Mouse (Mus musculus): ENCODE results near the gene Akt1s1.
A peak's percentile ranks its signal among the peaks of the same experiment; 100 is the strongest.

Akt1s1 gene

DNA sequence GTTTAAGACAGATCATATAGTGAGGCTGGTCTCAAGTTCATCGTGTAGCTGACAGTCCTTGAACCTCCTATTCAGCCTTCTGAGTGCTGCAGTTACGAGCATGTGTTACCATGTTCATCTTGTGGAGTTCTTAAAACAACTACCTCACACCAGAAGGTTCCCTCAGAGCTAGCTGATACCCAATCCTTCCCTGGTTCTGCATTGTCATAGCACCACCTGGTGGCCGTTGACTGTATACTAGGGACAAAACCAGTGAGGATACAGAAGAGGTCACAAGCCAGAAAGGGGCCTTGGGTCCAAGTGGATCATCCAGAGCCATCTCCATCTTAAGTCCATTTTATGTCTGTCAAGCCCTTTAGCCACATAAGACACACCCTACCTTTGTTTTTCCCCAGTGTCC lies 23.9 kb upstream of the Akt1s1 start:
- peak; percentile 64 to 74 for DNase-seq (ENCODE audit: low spot score in 2 of 2)

GRCm38 (mm10) chr7:44826771-44827170 lies 22.0 kb upstream of the Akt1s1 start:
- no peak for DNase-seq (ENCODE audit: low spot score in 2 of 2)

- DNase-seq (ENCODE audit: low spot score in 2 of 2): no peak
Measured at GRCm38 (mm10) chr7:44828706-44829105, 20.1 kb upstream of the Akt1s1 start.

GRCm38 (mm10) chr7:44832763-44833162 lies 16.0 kb upstream of the Akt1s1 start:
- DNase-seq (ENCODE audit: low spot score in 2 of 2): no peak

GRCm38 (mm10) chr7:44835373-44836015 lies 13.3 kb upstream of the Akt1s1 start:
- DNase-seq (ENCODE audit: low spot score in 2 of 2): no peak

DNA sequence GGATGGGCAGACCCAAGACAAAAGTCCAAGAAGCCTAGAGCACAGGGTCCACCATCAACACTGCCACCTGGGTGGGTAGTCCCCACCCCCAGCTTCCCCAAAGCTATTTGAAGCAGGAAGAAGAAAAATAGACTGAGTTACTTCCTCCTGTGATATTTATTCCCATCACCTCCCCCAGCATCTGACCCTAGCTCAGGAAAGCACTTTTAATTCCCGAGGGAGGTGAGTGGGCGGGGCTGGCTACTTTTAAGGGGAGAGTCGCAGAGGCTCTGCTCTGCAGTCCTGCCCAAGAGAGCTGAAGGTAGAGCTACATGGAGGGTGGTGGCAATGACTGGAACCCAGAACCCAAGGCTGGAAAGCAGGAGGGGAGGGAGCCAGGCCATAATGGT lies 12.8 kb upstream of the Akt1s1 start:
- DNase-seq (ENCODE audit: low spot score in 2 of 2): no peak

DNA sequence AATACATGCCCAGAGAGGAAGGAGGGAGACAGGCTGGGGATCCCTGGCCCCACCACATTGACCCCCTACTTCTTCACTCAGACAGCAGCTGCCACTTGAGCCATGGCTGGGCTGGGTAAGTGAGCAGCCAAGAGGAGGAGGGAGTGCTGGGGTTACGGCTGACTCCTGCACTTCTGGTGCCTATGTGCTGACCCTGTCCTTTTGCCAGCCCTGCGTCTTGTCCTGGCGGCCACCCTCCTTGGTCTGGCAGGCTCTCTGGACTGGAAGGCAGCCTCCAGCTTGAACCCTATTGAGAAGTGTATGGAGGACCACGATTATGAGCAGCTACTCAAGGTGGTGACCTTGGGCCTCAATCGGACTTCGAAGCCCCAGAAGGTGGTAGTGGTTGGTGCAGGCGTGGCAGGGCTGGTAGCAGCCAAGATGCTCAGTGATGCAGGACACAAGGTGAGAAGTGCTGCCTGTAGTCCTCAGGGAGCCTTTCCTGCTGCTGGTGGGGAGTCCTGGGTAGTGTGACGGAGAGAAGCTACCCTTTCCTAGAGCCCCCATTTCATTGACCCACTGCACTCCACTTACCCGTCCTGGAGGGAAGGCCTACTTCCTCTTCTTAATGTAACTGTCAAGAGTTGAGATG lies 12.3 kb upstream of the Akt1s1 start:
- DNase-seq (ENCODE audit: low spot score in 2 of 2): no peak

DNA sequence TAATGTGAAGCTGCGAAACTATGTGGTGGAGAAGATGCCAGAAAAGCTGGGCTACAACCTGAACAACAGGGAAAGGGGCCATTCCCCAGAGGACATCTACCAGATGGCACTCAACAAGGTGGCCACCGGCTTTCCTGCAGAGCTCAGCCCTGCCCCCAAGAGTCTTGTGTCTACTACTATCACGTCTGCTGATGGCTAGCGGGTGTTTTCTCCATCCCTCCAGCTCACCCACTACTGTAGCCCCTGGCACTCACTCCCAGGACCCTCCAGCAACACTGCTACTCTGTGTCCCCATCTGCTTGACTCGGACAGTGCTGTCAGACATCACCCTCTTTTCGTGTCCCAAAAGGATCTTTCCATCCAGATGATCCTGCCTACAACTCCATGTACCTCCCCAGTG lies 10.7 kb upstream of the Akt1s1 start:
- no peak for DNase-seq (ENCODE audit: low spot score in 2 of 2)

DNA sequence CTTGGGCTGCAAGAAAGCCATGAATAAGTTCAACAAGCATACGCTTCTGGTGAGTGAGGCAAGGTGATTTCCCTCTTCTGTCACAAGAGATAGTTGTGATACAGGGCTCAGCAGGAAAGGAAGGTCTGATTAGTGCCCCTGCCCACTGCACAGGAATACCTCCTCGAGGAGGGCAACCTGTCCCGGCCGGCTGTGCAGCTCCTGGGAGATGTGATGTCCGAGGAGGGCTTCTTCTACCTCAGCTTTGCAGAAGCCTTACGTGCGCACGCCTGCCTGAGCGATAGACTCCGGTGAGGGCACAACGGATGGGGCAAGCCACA lies 9.7 kb upstream of the Akt1s1 start:
- DNase-seq (ENCODE audit: low spot score in 2 of 2): no peak

- DNase-seq (ENCODE audit: low spot score in 2 of 2): no peak
Measured at GRCm38 (mm10) chr7:44839491-44840191, 9.2 kb upstream of the Akt1s1 start.

GRCm38 (mm10) chr7:44840426-44840825 lies 8.4 kb upstream of the Akt1s1 start:
- DNase-seq (ENCODE audit: low spot score in 2 of 2): no peak

DNA sequence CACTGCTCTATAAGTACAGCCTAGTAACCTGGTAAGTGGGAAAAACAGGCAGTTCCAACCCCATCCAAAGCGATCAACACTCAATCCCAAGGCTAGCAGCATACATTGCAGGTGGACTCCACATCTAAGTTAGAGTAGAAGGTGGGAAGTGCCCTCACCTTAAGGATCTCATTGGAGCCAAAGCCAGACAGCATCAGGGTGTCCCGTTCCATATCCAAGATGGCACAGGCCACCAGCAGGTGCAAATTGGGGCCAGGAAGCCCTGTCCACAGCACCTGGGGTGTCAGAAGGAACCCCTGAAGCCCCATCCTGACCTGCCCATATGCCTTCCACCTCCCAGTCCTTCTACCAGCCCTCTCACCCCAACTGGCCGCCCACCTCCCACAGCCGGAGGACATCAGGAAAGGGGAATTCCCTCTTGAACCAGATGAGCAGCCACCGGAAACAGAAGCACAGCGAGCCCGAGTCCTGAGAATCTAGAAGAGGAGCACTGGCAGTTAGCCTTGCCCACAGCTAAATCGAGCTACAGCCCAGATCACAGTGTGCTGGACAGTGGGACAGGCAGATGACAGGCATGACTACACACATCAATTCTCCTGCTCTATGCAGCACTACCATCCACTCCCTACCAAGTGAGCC lies 6.8 kb upstream of the Akt1s1 start:
- DNase-seq (ENCODE audit: low spot score in 2 of 2): no peak

DNA sequence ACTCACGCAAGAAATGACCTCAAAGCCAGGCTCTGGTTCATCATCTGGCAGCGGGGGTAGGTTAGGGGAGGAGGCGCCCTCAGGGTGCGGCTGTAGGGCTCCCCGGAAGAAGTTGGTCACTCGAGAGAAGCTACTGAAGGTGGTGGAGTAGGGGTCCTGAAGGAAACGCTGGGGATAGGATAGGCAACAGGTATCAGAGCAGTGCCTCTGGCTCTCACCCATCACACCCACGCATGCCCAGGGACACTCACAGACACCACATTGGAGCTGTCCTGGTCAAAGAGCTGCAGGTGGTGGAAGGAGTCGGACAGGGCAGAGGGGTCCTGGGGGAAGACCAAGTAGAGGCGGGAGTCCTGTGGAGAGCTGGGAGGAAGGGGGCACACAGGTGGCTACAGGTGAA lies 3.8 kb upstream of the Akt1s1 start:
- no peak for DNase-seq (ENCODE audit: low spot score in 2 of 2)

GRCm38 (mm10) chr7:44846804-44847203 lies 2.0 kb upstream of the Akt1s1 start:
- no peak for DNase-seq (ENCODE audit: low spot score in 2 of 2)

GRCm38 (mm10) chr7:44847772-44848171 lies 1.0 kb upstream of the Akt1s1 start:
- DNase-seq (ENCODE audit: low spot score in 2 of 2): no peak

GRCm38 (mm10) chr7:44849416-44850111 lies 773 bp downstream of the Akt1s1 start:
- DNase-seq (ENCODE audit: low spot score in 2 of 2): peak; percentile 80 to 90

DNA sequence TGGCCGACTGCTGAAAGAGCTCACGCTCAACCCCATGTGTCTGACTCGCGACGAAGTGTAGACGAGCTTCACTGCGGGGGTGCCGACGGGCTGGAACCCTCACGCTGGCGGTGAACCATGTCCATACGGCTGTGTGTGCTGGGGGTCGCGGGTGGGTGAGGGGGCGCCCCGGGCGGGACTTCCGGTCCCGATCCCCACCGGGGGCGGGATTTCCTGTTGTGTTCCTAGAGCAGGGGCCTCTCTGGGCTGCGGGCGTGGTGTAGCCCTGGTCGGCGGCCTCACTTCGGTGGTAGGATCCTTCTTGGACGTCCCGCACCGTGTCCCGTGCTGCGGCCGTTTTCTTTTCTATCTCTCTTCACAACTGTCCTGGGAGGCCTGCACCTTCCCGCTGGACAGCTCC lies 1.4 kb downstream of the Akt1s1 start:
- peak; percentile 51 to 70 for DNase-seq (ENCODE audit: low spot score in 2 of 2)

DNA sequence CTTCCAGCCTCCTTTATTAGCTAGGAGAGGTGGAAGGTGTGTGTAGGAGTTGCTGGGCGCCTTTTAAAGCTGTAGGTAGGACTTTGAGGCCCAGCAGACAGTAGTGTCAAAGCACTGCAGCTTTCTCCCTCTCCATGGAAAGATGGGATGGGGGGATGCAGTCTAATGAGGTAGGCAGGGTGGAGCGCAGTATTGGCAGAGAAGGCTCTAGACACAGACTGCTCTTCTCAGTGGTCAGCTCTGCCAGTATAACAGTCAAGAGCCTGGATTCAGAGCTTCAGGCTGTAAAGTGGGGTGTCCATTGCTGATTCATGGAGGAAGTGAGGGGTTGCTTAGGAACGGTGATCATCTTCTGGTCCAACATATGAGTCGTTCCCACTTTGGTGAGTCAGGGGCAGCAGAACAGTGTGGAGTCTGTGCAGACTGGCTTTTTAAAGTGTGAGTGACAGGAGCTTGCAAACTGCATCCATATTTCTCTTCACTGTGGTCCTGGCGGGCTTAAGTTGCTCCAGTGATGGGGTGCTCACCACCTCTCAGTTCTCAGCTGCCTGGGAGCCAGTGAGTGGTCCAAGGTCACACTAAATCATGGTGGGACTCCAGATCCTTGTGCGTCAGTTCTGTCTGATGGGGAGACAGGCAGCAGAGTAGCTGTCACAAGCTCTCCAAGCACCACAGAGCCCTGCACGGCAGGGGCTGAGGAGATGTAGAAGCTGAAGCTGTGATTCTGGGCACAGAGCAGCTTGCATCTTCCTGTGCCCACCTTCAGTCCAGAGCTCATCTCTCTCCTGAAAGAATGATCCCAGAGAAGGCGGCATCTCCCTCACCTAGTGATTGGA lies 2.2 kb downstream of the Akt1s1 start:
- no peak for DNase-seq (ENCODE audit: low spot score in 2 of 2)

GRCm38 (mm10) chr7:44851625-44852234 lies 2.9 kb downstream of the Akt1s1 start:
- DNase-seq (ENCODE audit: low spot score in 2 of 2): no peak

- no peak for DNase-seq (ENCODE audit: low spot score in 2 of 2)
Measured at GRCm38 (mm10) chr7:44852259-44853027, 3.7 kb downstream of the Akt1s1 start.

All from urinary bladder, postnatal 36 days (tissue).